Mouse (Mus musculus) layer of hippocampus, adult 11-12 months (tissue): ENCODE measurements at regions not wholly inside any gene's neighbourhood (a gene's known extent, or its start where the extent isn't known, plus 50 kb on each side); places are given as distances from the start of the nearest gene placed in this dataset.

Experiments used
- DNase-seq: peaks from one replicate; pipeline ENCODE4 v3.0.0; 2022; ENCODE audit warnings: low spot score

DNA sequence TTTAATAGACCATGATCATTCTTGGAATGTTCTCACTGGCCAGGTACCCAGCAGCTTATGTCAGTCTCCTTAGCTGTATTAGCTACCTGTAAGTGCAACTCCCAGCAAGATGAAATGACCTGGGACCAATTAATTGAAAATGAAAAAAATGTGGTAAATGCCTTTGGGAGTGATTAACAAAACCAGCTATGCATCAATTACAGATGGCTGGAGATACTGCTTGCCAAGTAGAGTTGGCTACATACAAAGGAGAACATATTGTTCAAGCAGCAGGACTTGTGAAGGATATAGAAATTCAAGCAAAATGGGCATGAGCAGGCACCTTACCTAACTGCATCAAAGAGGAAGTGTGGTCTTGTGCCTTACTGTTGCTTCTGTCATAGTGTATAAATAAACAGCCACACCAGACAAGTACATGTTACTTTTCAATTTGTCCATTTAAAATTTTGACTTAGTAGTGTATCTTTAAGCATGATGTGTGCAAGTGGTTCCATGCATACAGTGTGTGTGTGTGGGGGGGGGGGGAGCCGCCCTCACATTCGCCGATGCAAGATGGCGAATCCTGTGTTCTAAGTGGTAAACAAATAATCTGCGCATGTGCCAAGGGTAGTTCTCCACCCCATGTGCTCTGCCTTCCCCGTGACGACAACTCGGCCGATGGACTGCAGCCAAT is 307.0 kb downstream of the Pcdh17 start:
- peak; percentile 6 for DNase-seq

DNA sequence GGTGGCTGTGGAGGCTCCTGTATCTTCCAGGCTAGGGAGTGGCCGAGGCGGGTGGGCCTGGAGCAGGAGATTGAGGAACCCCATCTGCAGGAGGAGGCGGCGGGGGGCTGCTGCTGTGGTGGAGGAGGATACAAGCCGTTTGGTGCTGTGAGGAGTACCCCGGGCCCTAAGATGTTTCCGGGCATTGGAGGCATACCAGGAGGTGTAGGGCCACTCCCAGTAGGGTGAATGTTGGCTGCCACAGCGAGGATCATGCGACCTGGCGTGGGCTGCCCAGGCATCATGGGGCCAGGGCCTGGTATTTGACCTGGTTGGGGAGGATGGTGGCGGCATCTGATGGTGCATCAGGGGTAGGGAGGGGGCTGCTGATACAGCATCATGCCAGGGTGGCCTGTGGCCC is 314.2 kb downstream of the Pcdh17 start:
- no peak for DNase-seq

DNA sequence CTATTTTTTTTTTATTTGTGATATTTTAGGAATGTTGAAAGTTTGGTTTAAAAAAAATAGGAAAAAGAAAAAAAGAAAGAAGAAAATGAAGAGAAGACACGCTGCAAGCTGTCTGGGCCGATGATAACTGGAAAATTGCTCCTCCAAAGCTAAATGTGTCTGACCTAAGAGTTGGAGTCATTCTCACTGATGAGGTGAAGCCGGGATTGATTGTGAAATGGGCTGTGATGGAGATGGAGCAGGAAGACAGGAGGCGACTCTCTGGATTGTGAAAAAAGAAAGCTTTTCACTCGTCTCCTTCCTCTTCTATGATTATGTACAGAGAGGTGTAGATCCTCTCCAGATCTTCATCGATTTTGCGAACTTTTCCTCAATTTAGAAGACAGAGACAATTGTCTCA is 349.8 kb downstream of the Pcdh17 start:
- DNase-seq = no peak

DNA sequence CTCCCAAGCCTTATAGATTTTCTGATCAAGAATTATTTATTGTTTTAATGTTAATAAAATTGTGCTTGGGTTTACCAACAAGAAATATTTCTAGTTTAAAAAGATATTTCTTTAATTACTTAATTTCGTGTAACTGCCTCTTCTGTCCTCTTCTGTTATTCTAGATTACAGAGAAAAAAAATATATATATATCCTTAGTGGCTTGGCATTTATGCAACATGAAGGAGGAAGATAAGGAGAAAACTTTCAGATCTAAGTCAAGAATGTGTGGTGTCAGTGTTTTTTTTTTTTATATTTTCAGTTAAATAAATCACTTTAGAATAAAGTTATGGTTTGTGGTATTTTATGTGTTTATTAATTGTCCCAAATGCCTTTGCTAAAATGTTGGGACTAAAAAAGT is 357.6 kb downstream of the Pcdh17 start:
- DNase-seq = no peak

DNA sequence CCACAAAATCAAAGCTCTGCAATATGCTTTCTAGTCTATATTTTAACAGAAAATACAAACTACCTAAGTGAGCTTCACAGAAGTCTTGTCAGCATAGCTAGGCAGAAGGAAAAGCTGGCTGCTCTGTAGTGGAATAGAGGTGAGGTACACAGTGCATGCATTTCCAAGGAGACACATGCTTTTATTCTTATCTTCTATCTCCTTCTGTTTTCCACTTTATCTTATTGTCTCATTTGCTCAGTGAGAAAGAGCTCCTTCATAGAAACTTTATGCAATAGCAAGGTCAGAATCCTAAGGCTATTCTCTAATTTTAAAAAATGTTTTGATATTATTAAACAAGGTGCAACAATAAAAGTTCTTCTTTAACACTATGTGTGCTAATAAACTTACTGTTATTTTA is 359.3 kb downstream of the Pcdh17 start:
- no peak for DNase-seq
